8 mouse cellular contexts compared by ENCODE assay signal in genomic region chr11:90382005-90382611, GRCm38 (mm10). TPM values are rescaled to one million over a fixed set of nuclear protein-coding genes. Genes with fewer than 3 reads are reported as not detected.
DNase-seq lines count a peak whose midpoint lies in the region; ATAC-seq lines count a peak whose summit lies in the region.

No protein-coding gene starts in this region.

- intact Hi-C loops in left cerebral cortex, postnatal 10 days (cut with DNase I) = loop anchor here (10.0 kb wide), 1 partner anchor 233 kb away; no protein-coding TSS in a partner anchor

- peak overlapping the region; percentile 47; the same call in 1 of the 2 replicates for H3K27ac ChIP-seq in intestine, embryonic 14.5 days (ENCODE audit: low read depth)
- no peak overlapping the region for H3K27ac ChIP-seq in midbrain, embryonic 12.5 days (replicated peaks)

- 17% methylated on average over 6 of the region's 6 CpGs for WGBS in intestine, embryonic 14.5 days
- 28% methylated on average over 6 of the region's 6 CpGs for WGBS in midbrain, embryonic 12.5 days

- H3K36me3 ChIP-seq in intestine, embryonic 14.5 days (ENCODE audit: control insufficient read depth, insufficient read depth, low read length) = no peaks in the 10 kb centered on the region
- no peaks in the 10 kb centered on the region for H3K36me3 ChIP-seq in midbrain, embryonic 12.5 days

- 0 out of 2 replicates have a peak, but pooled peaks have one; percentile 15 for ATAC-seq in granulocyte monocyte progenitor cell, adult 5-6 weeks (replicated peaks; ENCODE audit: poor library complexity, severe bottlenecking)
- peak; percentile 78 for ATAC-seq in intestine, embryonic 14.5 days (replicated peaks; ENCODE audit: low FRiP score, low TSS enrichment, low read depth)
- peak; percentile 75; the same call in 1 of the 2 replicates for ATAC-seq in midbrain, embryonic 12.5 days (ENCODE audit: low FRiP score, low read depth)

- no peak overlapping the region for H3K4me3 ChIP-seq in intestine, embryonic 14.5 days (ENCODE audit: low read depth, low read length)
- no peak overlapping the region for H3K4me3 ChIP-seq in midbrain, embryonic 12.5 days

- H3K27me3 ChIP-seq in intestine, embryonic 14.5 days (replicated peaks; ENCODE audit: control insufficient read depth, insufficient read depth, low read length) = peaks cover under 1% of the 10 kb centered on the region; the same call in 1 of the 2 replicates
- H3K27me3 ChIP-seq in midbrain, embryonic 12.5 days = peaks cover 14% of the 10 kb centered on the region

- H3K9ac ChIP-seq in intestine, embryonic 14.5 days (ENCODE audit: low read length) = no peak overlapping the region
- no peak overlapping the region for H3K9ac ChIP-seq in midbrain, embryonic 12.5 days (replicated peaks)

- peaks cover 14% of the 10 kb centered on the region for H3K4me1 ChIP-seq in intestine, embryonic 14.5 days (replicated peaks; ENCODE audit: control insufficient read depth, insufficient read depth, low read length)
- peaks cover 11% of the 10 kb centered on the region for H3K4me1 ChIP-seq in midbrain, embryonic 12.5 days

- H3K4me2 ChIP-seq in intestine, embryonic 14.5 days (ENCODE audit: low read length) = no peak overlapping the region
- H3K4me2 ChIP-seq in midbrain, embryonic 12.5 days (replicated peaks) = no peak overlapping the region

- peak; percentile 84 for DNase-seq in adrenal gland, postnatal 10 days
- DNase-seq in cerebellum, postnatal 4 days (ENCODE audit: low spot score in 2 of 2) = peak; percentile 44 to 83
- DNase-seq in intestine, embryonic 14.5 days (ENCODE audit: low spot score) = no peak
- DNase-seq in left cerebral cortex, postnatal 10 days (ENCODE audit: extremely low spot score in 1 of 2, low spot score in 2 of 2) = peak; percentile 60 to 84
- no peak for DNase-seq in spleen, adult 18-20 months
- no peak for DNase-seq in thymus, postnatal 0 days (ENCODE audit: low spot score)

- H3K9me3 ChIP-seq in intestine, embryonic 14.5 days (ENCODE audit: control insufficient read depth, low read length) = no peaks in the 10 kb centered on the region
- no peaks in the 10 kb centered on the region for H3K9me3 ChIP-seq in midbrain, embryonic 12.5 days

RNA-seq across cellular contexts. Expression of gene Hlf, which starts 8.6 kb away (rescaled TPM):
- 10 to 100 TPM; 22.5 to 22.8 TPM for total RNA-seq in adrenal gland, postnatal 10 days (2021)
- 10.2 and 11.0 TPM in 2 replicates for total RNA-seq in granulocyte monocyte progenitor cell, adult 5-6 weeks (2014; fragmentation: Nextera tagmentation)
- 2.3 and 2.5 TPM in 2 replicates for total RNA-seq in granulocyte monocyte progenitor cell, adult 5-6 weeks (2017)
- 0.92 and 1.2 TPM in 2 replicates for polyA plus RNA-seq in intestine, embryonic 14.5 days (2014; fragmentation: Nextera tagmentation; extraction: Ambion mirVana)
- total RNA-seq in left cerebral cortex, postnatal 10 days (2021) = 10 to 100 TPM; 49.4 to 49.5 TPM
- polyA plus RNA-seq in midbrain, embryonic 12.5 days (2016; fragmentation: Nextera tagmentation; extraction: Ambion mirVana) = 4.2 and 5.3 TPM in 2 replicates
- polyA plus RNA-seq in thymus, postnatal 0 days (2015; fragmentation: Nextera tagmentation; extraction: Ambion mirVana) = 0.72 and 0.85 TPM in 2 replicates

Comparison
In these comparisons a context has a peak if more than half of its experiments do, and no peak if none do; other contexts are left out.
1. DNase-seq: peak in adrenal gland, postnatal 10 days (single experiment), cerebellum, postnatal 4 days (2 of 2) and left cerebral cortex, postnatal 10 days (2 of 2); none in intestine, embryonic 14.5 days (single experiment), spleen, adult 18-20 months (0 of 2) and thymus, postnatal 0 days (single experiment).
2. ATAC-seq: peak in every context shown above with its lines; median percentile 78 in intestine, embryonic 14.5 days; 75 in midbrain, embryonic 12.5 days; 15 in granulocyte monocyte progenitor cell, adult 5-6 weeks.